Mouse (Mus musculus): ENCODE results near the gene Llcfc1.

Gene Llcfc1

DNA sequence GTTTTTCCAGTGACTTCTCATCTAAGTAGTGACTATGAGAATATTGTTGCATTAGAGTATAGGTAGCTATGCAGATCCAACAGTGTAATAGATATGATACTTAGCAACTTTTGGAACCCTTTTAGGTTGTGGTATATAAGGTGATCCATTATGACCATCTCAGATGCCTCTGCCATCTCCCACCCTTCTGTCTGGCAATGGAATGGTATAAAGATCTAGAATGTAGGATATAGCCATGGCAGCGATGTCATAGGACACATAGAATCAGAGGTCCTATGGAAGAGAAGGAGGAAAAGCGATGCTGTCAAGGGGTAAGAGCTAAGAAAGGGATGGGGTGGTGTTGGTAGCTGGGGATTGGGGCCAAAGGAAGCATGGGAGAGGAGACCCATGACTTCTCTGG, at the start of gene Llcfc1:
Gene Llcfc1, plus strand, starts transcription at position 301 of the 400 bp plus-strand sequence.
- DNase-seq (ENCODE audit: low spot score in 2 of 2): no peak

- DNase-seq (ENCODE audit: low spot score in 2 of 2): no peak
Measured at GRCm38 (mm10) chr6:41635211-41635610, 49.0 kb upstream of the Llcfc1 start.

DNA sequence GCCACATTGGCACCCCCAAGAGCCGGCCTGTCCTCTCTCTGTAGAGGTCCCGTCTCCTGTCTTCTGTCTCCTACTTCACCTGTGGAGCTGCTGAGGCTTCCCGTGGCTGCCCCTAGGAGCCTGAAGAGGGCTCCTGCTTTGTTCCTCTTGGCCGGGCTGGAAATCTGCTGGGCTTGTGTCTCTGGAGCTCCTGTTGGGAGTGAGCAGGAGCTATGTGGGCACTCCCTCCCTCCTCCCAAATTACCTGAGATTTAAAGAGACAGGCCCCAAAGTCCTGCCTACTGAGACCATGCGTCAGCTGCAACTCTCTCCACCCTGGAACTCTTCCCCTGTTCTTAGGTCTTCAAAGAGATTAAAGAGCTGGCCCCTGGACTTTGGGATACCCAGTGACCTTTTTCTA, 48.1 kb upstream of the Llcfc1 start, which contains the start of gene Trpv6:
Gene Trpv6, minus strand, starts transcription at position 228 of the 400 bp plus-strand sequence.
- DNase-seq (ENCODE audit: low spot score in 2 of 2): no peak

GRCm38 (mm10) chr6:41637393-41637792, 46.8 kb upstream of the Llcfc1 start:
- DNase-seq (ENCODE audit: low spot score in 2 of 2): no peak

GRCm38 (mm10) chr6:41637927-41638506, 46.2 kb upstream of the Llcfc1 start:
- DNase-seq (ENCODE audit: low spot score in 2 of 2): no peak

DNA sequence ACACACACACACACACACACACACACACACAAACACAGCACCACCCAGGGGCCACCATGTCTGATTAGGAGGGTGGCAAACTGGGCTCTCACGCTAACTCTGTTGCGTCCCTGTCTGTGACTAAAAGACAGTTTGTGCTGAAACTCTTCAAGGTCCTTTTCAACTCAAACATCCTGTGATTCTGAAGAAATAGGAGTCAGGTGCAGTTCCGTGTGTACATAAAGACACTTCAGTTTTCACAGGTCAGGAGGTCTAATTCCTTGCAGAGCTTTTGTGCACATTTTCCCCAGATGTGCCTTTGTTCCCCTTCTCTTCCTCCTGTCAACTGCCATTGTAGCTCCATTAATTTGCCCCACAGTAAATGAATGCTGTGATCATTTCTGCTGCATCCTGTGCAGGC, 43.8 kb upstream of the Llcfc1 start:
- no peak for DNase-seq (ENCODE audit: low spot score in 2 of 2)

GRCm38 (mm10) chr6:41641173-41641866, 42.9 kb upstream of the Llcfc1 start:
- no peak for DNase-seq (ENCODE audit: low spot score in 2 of 2)

GRCm38 (mm10) chr6:41642765-41643164, 41.5 kb upstream of the Llcfc1 start:
- DNase-seq (ENCODE audit: low spot score in 2 of 2): no peak

DNA sequence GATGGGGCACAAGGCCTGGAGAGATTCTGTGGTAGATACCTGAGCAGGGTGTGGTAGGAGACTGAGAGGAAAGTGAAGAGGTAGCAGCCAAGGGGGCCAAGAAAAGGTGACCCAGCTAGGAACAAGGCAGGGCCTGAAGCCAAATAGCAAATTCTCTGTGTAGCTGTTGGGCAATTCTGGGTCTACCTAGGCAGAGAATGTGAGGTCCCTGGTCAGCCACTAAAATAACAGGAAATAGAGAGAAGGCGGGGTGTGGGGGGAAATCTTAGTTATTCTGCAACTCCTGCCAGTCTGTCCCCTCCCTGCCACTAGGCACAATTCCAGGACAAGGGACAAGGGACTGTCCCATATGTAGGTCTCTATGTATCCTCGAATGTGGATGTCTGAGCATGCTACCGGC, 41.0 kb upstream of the Llcfc1 start:
- DNase-seq (ENCODE audit: low spot score in 2 of 2): no peak

DNA sequence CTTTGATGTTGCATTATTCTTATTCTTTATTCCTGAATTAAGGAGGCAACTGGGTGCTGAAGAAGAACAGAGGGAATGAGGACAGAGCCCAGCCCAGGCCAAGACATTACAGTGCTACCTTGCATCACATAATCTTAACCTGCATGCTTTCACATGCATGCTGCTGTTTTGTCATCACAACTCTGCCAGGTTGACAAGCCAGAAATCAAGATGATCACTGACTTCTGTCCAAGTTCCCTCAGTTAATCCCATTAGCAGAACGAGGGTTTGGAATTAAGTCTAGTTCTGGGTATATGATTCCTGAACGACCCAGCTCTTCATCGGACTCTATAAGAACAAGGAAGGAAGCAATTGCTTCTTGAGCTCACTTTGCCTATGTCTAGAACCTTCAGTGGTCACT, 38.0 kb upstream of the Llcfc1 start:
- DNase-seq (ENCODE audit: low spot score in 2 of 2): no peak

DNA sequence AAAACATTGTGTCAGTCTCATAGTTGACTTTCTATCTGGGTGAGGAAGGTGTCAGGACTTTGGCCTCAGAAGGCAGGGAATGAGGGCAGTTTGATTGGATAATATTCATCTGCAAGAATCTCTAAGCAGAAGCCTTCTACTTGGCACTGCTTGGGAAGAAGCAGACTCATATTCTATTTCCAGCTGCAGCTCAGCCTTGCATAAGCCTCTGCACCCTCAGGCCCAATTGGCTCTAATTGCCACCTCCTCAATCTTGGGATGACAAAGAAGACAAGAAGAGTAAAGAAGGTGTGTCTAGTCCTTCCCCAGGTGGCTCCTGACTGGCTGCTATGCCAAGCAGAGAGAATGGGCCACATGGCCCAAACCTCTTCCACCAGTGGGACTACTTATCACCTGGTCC, 37.6 kb upstream of the Llcfc1 start:
- no peak for DNase-seq (ENCODE audit: low spot score in 2 of 2)

- no peak for DNase-seq (ENCODE audit: low spot score in 2 of 2)
Measured at GRCm38 (mm10) chr6:41653173-41653572, 31.1 kb upstream of the Llcfc1 start.

GRCm38 (mm10) chr6:41654648-41655047, 29.6 kb upstream of the Llcfc1 start:
- no peak for DNase-seq (ENCODE audit: low spot score in 2 of 2)

DNA sequence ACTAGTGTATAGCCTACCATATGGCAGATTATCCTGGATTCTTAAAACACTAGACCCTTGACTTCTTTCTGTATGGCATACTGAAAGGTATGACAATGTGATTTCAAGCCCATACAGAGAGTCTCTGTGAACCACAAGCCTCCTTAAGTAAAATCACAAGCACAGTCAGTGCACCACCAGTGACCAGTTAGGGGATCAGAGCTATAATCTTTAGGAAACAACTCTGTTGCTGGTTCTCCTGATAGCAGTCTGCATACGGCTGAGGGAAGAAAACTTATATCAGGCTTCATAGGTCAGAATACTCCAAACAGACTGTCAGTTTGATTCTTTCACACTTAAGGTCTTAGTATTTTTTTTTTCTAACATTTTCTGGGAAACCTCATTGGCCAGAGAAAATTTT, 25.7 kb upstream of the Llcfc1 start:
- no peak for DNase-seq (ENCODE audit: low spot score in 2 of 2)

DNA sequence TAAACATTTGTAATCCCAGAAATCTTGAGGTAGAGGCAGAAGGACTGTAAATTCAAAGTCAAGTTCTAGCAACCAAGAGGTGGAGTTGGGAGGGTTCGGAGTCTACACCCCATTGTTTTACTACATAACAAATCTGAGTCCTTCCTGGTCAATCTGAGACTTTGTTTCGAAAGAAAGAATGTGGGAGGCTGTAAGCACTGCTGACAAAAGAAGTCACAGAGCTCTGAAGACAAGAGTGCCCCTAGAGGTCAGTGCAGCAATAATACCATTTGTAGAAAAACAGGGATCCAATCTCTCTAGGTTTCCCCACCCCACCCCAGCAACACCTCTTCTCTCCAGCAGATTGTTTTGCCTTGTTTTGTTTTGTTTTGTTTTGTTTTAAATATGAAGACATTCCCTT, 21.9 kb upstream of the Llcfc1 start:
- no peak for DNase-seq (ENCODE audit: low spot score in 2 of 2)

- no peak for DNase-seq (ENCODE audit: low spot score in 2 of 2)
Measured at GRCm38 (mm10) chr6:41676530-41676929, 7.7 kb upstream of the Llcfc1 start.

DNA sequence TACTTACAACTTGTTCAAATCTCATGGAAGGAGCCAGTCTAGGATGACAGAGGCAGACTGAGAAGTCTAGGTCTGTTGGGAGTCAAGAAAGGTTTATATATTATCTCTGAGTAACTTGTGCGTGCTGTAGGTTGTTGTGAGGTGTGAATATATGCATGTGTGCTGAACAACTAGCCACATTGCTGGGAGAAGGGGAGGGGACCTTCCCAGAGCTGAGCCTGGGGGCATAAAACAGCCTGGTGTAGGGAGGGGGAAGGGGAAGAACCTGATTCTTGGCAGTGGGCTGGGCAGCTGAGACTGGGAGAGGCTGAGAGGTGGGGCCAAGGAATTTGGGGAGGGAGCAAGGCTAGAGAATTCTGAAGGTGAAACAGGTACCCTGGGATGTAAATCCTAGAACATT, 3.6 kb upstream of the Llcfc1 start, which contains the start of gene Trpv5:
Gene Trpv5, minus strand, starts transcription at position 101 of the 400 bp plus-strand sequence.
- no peak for DNase-seq (ENCODE audit: low spot score in 2 of 2)

DNA sequence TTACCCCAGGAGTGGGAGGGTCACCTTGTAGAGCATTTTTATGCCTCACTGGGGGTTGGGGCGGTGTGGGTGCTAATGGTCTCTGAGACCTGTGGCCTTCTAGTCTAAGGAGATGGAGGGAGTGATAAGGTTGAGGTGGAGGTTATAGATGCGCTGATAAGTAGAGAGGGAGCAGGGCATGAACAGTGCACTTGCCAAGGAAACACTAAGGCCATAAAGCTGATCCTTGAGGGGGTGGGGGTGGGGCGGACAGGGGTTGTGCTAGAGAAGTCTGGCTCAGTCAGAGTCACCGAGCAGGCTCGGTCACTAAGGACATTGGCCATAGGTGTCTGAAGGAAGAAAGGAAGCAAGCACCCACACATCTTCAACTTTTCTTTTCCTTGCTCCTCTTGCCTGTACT, 2.6 kb upstream of the Llcfc1 start:
- no peak for DNase-seq (ENCODE audit: low spot score in 2 of 2)

- DNase-seq (ENCODE audit: low spot score in 2 of 2): no peak
Measured at GRCm38 (mm10) chr6:41684911-41685310, 680 bp downstream of the Llcfc1 start.

- DNase-seq (ENCODE audit: low spot score in 2 of 2): no peak
Measured at GRCm38 (mm10) chr6:41685596-41685995, 1.4 kb downstream of the Llcfc1 start.

DNA sequence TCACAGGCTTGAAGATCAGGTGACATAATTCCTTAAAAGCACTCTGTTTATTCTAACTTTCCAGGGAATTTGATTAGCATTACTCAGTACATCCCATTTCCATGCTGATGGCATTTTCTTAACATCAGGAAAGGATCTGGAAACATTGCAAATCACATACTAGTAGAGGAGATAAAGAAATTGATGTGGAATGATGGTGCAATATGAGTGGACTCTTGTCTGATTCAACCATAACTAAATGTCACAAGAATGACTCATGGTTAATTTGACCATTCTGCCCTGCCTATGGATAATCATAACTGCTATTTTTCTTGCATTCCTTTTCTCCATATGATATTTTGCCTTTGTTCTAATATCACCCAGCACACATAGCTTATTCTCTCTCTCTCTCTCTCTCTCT, 8.0 kb downstream of the Llcfc1 start:
- DNase-seq (ENCODE audit: low spot score in 2 of 2): no peak

DNA sequence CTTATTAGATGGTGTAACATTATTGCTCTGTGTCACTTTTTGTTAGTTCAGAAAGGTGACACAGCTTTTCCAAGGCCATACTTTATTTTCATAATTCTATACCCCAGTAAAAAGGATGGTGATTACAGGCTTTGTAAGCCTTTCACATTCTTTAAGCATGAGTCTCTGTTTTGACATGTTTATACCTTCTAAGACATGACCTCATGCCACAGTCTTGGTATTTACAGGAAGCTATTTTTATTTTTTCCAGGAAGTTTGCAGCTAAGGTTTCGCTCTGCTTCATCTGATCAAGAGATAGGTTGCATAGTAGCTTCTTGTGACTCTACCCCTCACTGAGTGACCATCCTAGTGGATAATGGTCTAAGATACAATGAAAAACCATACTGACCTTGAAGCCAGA, 10.2 kb downstream of the Llcfc1 start:
- DNase-seq (ENCODE audit: low spot score in 2 of 2): no peak

DNA sequence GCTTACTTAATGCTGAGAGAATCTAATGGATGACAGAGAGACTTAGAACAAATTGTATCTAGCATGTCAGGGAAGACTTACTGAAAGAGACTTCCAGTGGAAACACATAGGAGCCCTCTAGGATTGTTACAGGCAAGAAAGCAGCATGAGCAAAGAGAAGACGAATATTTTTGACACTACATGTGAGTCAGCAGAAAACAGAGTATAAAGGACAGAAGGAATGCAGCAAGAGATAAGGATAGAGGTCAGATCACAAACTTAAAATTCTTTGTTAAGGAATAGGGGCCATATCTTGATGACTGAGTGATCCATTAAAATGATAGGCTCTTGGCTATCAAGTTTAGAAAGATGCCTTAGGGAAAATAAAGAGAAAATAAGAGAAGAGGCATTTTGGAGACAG, 17.0 kb downstream of the Llcfc1 start:
- DNase-seq (ENCODE audit: low spot score in 2 of 2): no peak

GRCm38 (mm10) chr6:41702928-41703327, 18.7 kb downstream of the Llcfc1 start:
- DNase-seq (ENCODE audit: low spot score in 2 of 2): no peak
